Comparison of ENCODE assay signal across 12 mouse cellular contexts in genomic region chr16:91811876-91812275, GRCm38 (mm10).
"Had no signal": no experiment of that assay in that cellular context is flagged by ENCODE, and none has a peak within 500 bp of the region (broad histone marks: within the 10 kb centered on the region; RNA-seq: fewer than 3 reads in every experiment).

No protein-coding gene starts in this region.

- ATAC-seq: midbrain, embryonic 13.5 days had no signal

- DNase-seq: kidney, adult 9 months; kidney, postnatal 10 days; left cerebral cortex, postnatal 4 days; lung, adult 18-20 months; right cerebral cortex, adult 18-20 months; right cerebral cortex, postnatal 25 days; thymus, adult 18-20 months; thymus, postnatal 14 days had no signal

- H3K4me1 ChIP-seq: limb, embryonic 13.5 days; midbrain, embryonic 13.5 days; neural tube, embryonic 15.5 days had no signal

- H3K4me2 ChIP-seq: limb, embryonic 13.5 days; midbrain, embryonic 13.5 days; neural tube, embryonic 15.5 days had no signal

- H3K4me3 ChIP-seq: limb, embryonic 13.5 days; midbrain, embryonic 13.5 days; myocyte; neural tube, embryonic 15.5 days had no signal

- H3K27me3 ChIP-seq: limb, embryonic 13.5 days; midbrain, embryonic 13.5 days; neural tube, embryonic 15.5 days had no signal

- H3K9me3 ChIP-seq: limb, embryonic 13.5 days; midbrain, embryonic 13.5 days; neural tube, embryonic 15.5 days had no signal

- H3K27ac ChIP-seq: limb, embryonic 13.5 days; midbrain, embryonic 13.5 days; neural tube, embryonic 15.5 days had no signal

- H3K9ac ChIP-seq: limb, embryonic 13.5 days; midbrain, embryonic 13.5 days; neural tube, embryonic 15.5 days had no signal
